Mouse (Mus musculus) bone marrow macrophage, adult 2 months (primary cell): ENCODE measurements around the gene Wdfy1.

Experiments used
- CTCF ChIP-seq: IDR thresholded peaks from 2 replicates; pipeline ENCODE4 v1.5.1; 2012; ENCODE audit warnings: low read depth, mild to moderate bottlenecking, low read length, moderate library complexity
- POLR2A ChIP-seq: IDR thresholded peaks from 2 replicates; pipeline ENCODE4 v1.6.1; 2012; ENCODE audit warnings: mild to moderate bottlenecking, low read depth, low read length, borderline replicate concordance

DNA sequence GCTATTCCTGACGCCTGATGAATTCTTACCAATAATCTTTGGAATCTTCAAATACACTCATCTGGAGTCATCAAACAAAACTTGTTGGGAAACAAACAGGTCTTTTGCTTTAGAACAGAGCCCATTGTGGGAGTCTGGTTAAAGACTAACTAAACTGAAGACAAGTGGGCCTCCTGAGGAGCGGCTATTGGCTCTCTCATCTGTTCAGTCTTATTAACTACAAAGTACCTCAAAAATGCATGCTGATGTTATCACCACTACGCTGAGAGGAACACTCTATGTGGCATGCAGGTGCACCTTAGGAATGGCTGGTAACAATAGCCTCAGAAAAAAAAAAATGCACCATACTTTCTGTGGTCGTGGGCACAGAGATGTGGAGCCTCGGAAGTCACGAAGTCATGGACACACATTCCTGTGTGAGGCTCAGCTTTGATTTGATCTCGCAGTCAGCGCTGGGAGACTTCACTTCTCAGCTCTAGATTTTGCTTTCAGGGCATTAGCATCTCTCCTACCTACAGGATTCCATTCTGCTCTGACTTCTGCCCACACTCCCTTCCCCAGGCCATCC, 97.7 kb downstream of the Wdfy1 start:
- TF ChIP-seq POLR2A (no peak), CTCF (no peak)
